13 mouse cellular contexts compared by ENCODE assay signal in the genomic region with DNA sequence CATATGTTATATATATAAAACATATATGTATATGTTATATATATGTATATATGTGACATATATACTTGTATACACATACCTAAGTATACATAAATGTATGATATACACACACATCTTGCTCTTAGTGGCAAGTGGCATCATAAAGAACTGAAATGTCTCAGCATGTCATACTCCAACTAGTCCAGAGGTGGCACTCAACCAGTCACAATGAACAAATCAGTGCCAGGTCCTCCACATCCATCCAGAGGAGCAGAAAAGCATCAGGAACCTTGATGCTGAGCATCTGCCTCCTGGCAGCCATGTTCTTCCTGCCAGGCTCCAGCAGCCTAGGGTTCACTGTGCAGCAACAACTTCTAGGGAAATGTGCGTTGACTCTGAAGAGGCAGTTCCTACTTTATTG.
DNase-seq lines count a peak whose midpoint lies in the region; ATAC-seq and TF ChIP-seq lines count a peak whose summit lies in the region.
"Had no signal": no experiment of that assay in that cellular context is flagged by ENCODE, and none has a peak within 500 bp of the region (broad histone marks: within the 10 kb centered on the region; RNA-seq: fewer than 3 reads in every experiment).

No protein-coding gene starts in this region.

- peak; percentile 45 for TF ChIP-seq CTCF in heart, postnatal 0 days (IDR thresholded peaks at IDR 0.05; ENCODE audit: low read depth)
- peak; percentile 50 for TF ChIP-seq CTCF in lung, postnatal 0 days (IDR thresholded peaks at IDR 0.05)
- peak; percentile 52 for TF ChIP-seq CTCF in stomach, postnatal 0 days (IDR thresholded peaks at IDR 0.05; ENCODE audit: low read depth)

- H3K27me3 ChIP-seq in heart, postnatal 0 days (ENCODE audit: control insufficient read depth, insufficient read depth, low read length) = no peaks in the 10 kb centered on the region
- H3K27me3 ChIP-seq in lung, postnatal 0 days (replicated peaks; ENCODE audit: insufficient read depth, low read length) = no peaks in the 10 kb centered on the region
- no peaks in the 10 kb centered on the region for H3K27me3 ChIP-seq in stomach, postnatal 0 days (ENCODE audit: control insufficient read depth, insufficient read depth, low read length)
- H3K27me3 ChIP-seq: hindbrain, embryonic 13.5 days had no signal

- no peak overlapping the region for H3K4me3 ChIP-seq in heart, postnatal 0 days (ENCODE audit: low read depth, low read length)
- no peak overlapping the region for H3K4me3 ChIP-seq in lung, postnatal 0 days (ENCODE audit: low read depth, low read length)
- no peak overlapping the region for H3K4me3 ChIP-seq in stomach, postnatal 0 days (ENCODE audit: low read depth, low read length)
- H3K4me3 ChIP-seq: hindbrain, embryonic 13.5 days had no signal

- H3K36me3 ChIP-seq in heart, postnatal 0 days (replicated peaks; ENCODE audit: control insufficient read depth, insufficient read depth, low read length) = no peaks in the 10 kb centered on the region
- H3K36me3 ChIP-seq in lung, postnatal 0 days (ENCODE audit: insufficient read depth, low read length) = no peaks in the 10 kb centered on the region
- H3K36me3 ChIP-seq in stomach, postnatal 0 days (ENCODE audit: control insufficient read depth, insufficient read depth, low read length) = no peaks in the 10 kb centered on the region
- H3K36me3 ChIP-seq: hindbrain, embryonic 13.5 days had no signal

- H3K4me1 ChIP-seq in heart, postnatal 0 days (ENCODE audit: control insufficient read depth, insufficient read depth) = 0 out of 2 replicates have a peak, but pooled peaks cover 4% of the 10 kb centered on the region
- H3K4me1 ChIP-seq in lung, postnatal 0 days (ENCODE audit: insufficient read depth, low read depth, low read length) = no peaks in the 10 kb centered on the region
- no peaks in the 10 kb centered on the region for H3K4me1 ChIP-seq in stomach, postnatal 0 days (replicated peaks; ENCODE audit: control insufficient read depth, insufficient read depth)
- H3K4me1 ChIP-seq: hindbrain, embryonic 13.5 days had no signal

- TF ChIP-seq EP300 in heart, postnatal 0 days (IDR thresholded peaks at IDR 0.05; ENCODE audit: low read depth) = no peak
- no peak for TF ChIP-seq EP300 in lung, postnatal 0 days (IDR thresholded peaks at IDR 0.05)
- no peak for TF ChIP-seq EP300 in stomach, postnatal 0 days (optimal IDR thresholded peaks at IDR 0.05)

- WGBS in heart, postnatal 0 days = 74% methylated on average over 1 of the region's 1 CpGs
- WGBS in lung, postnatal 0 days = 66% methylated on average over 1 of the region's 1 CpGs
- WGBS in stomach, postnatal 0 days = 84% methylated on average over 1 of the region's 1 CpGs

- H3K27ac ChIP-seq in heart, postnatal 0 days (ENCODE audit: low read depth) = no peak overlapping the region
- H3K27ac ChIP-seq in lung, postnatal 0 days (ENCODE audit: low read length) = no peak overlapping the region
- H3K27ac ChIP-seq in stomach, postnatal 0 days (replicated peaks) = no peak overlapping the region
- H3K27ac ChIP-seq: hindbrain, embryonic 13.5 days had no signal

- H3K4me2 ChIP-seq in heart, postnatal 0 days (ENCODE audit: low read depth, low read length) = no peak overlapping the region
- H3K4me2 ChIP-seq in lung, postnatal 0 days (replicated peaks; ENCODE audit: low read depth, low read length) = no peak overlapping the region
- no peak overlapping the region for H3K4me2 ChIP-seq in stomach, postnatal 0 days (replicated peaks; ENCODE audit: low read depth)
- H3K4me2 ChIP-seq: hindbrain, embryonic 13.5 days had no signal

- peak; percentile 46 for DNase-seq in heart, postnatal 0 days (ENCODE audit: low spot score)
- DNase-seq in heart, adult 18-20 months = no peak
- no peak for DNase-seq in lung, postnatal 0 days (ENCODE audit: low spot score)
- DNase-seq in lung, adult 18-20 months = no peak
- peak; percentile 54 for DNase-seq in embryo, embryonic 10 days (ENCODE audit: low spot score)
- no peak for DNase-seq in stomach, postnatal 0 days (ENCODE audit: low spot score)
- DNase-seq in layer of hippocampus, adult 9-11 months = no peak
- DNase-seq: adrenal gland, postnatal 36 days; cerebellum, postnatal 14 days; kidney, adult 2 months; lung, postnatal 10 days; thymus, postnatal 4 days had no signal

- H3K9me3 ChIP-seq in heart, postnatal 0 days (replicated peaks; ENCODE audit: control insufficient read depth, low read length) = no peaks in the 10 kb centered on the region
- H3K9me3 ChIP-seq in lung, postnatal 0 days (ENCODE audit: low read length) = no peaks in the 10 kb centered on the region
- no peaks in the 10 kb centered on the region for H3K9me3 ChIP-seq in stomach, postnatal 0 days (ENCODE audit: control insufficient read depth, low read length)
- H3K9me3 ChIP-seq: hindbrain, embryonic 13.5 days had no signal

- H3K9ac ChIP-seq in heart, postnatal 0 days (replicated peaks; ENCODE audit: low read depth, low read length) = no peak overlapping the region
- H3K9ac ChIP-seq in lung, postnatal 0 days (replicated peaks; ENCODE audit: low read depth) = no peak overlapping the region
- no peak overlapping the region for H3K9ac ChIP-seq in stomach, postnatal 0 days (ENCODE audit: low read length)
- H3K9ac ChIP-seq: hindbrain, embryonic 13.5 days had no signal

- ATAC-seq in heart, postnatal 0 days (ENCODE audit: insufficient read depth, low read depth) = no peak
- ATAC-seq in lung, postnatal 0 days = no peak
- ATAC-seq in stomach, postnatal 0 days (ENCODE audit: low FRiP score, low TSS enrichment) = no peak

Comparison
In these comparisons a context has a peak if more than half of its experiments do, and no peak if none do; other contexts are left out.
1. DNase-seq: peak in heart, postnatal 0 days (single experiment) and embryo, embryonic 10 days (single experiment); none in heart, adult 18-20 months (0 of 2), lung, postnatal 0 days (single experiment), lung, adult 18-20 months (0 of 2), stomach, postnatal 0 days (single experiment) and layer of hippocampus, adult 9-11 months (single experiment).
2. Peak in every context shown above with its lines, with median percentiles within 50 percentile points of each other: CTCF ChIP-seq.